Mouse (Mus musculus): ENCODE results near the gene Cmas. TPM values are rescaled to one million over a fixed set of nuclear protein-coding genes. Genes with fewer than 3 reads are reported as not detected.
A peak's percentile ranks its signal among the peaks of the same experiment; 100 is the strongest.

Gene Cmas
- polyA plus RNA-seq, 1 experiment from 2014 or later = 133 TPM

DNA sequence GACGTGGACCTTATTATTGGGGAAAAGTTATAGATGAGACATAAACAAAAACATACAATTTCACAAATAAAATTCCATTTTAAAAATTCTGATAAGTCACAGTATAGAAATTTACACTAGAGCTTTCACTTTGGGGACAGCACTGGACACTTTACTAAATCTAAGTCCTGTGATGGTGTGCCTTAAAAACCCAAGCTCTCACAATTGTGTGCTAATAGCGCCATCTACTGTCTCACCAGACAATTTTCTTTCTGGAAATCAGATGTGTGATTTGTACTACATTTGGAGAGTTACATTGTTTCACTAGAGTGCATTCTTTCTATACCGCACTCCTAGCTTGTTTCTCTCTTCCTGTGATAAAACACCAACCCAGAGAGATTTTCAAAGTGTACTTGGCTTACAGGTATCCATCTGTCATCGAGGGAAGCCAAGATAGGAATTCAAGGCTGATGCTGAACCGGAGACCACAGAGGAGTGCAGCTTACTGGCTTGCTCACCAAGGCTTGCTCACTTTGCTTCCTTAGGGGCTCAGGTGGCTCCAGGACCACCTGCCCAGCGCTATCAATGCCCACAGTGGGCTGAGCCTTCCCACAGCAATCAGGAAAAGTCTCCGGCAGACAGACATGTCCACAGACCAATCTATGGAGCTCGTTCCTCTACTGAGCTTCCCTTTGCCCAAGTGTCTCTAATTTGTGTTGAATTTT, 21.0 kb upstream of the Cmas start:
- no peak overlapping the region for H3K4me3 ChIP-seq
- no peak overlapping the region for H3K9ac ChIP-seq
- 48% methylated on average over 8 of the region's 8 CpGs for WGBS
- no peaks in the 10 kb centered on the region for H3K36me3 ChIP-seq (ENCODE audit: poor library complexity, severe bottlenecking)
- H3K27me3 ChIP-seq = no peaks in the 10 kb centered on the region
- peak; percentile 43; the same call in 1 of the 2 replicates for ATAC-seq
- no peak overlapping the region for H3K4me2 ChIP-seq
- H3K9me3 ChIP-seq (replicated peaks) = no peaks in the 10 kb centered on the region
- no peak overlapping the region for H3K27ac ChIP-seq
- H3K4me1 ChIP-seq = no peaks in the 10 kb centered on the region

DNA sequence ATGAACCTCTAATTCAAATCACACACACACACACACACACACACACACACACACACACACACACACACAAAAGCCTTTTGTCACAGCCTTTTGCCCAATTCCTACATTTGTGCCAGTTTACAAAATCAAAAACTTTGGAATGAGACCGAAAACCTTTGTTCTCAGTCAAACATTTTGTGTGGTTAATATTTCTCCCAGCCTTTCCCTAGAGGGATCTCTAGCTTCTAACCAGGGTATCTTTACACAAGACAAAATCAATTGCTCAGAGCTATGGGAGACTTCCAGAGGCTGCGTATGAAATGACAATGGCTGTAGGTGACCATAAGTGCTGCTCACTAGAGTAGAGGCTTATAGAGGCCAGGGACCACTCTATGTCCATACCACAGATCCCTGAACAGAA, 18.3 kb upstream of the Cmas start:
- Histone ChIP-seq H3K27ac (no peak overlapping the region), H3K9ac (no peak overlapping the region), H3K4me3 (no peak overlapping the region), H3K9me3 (replicated peaks) (no peaks in the 10 kb centered on the region), H3K27me3 (no peaks in the 10 kb centered on the region), H3K4me1 (no peaks in the 10 kb centered on the region), H3K36me3 (ENCODE audit: poor library complexity, severe bottlenecking) (no peaks in the 10 kb centered on the region), H3K4me2 (no peak overlapping the region)
- WGBS = 93% methylated on average over 2 of the region's 2 CpGs
- ATAC-seq = no peak

DNA sequence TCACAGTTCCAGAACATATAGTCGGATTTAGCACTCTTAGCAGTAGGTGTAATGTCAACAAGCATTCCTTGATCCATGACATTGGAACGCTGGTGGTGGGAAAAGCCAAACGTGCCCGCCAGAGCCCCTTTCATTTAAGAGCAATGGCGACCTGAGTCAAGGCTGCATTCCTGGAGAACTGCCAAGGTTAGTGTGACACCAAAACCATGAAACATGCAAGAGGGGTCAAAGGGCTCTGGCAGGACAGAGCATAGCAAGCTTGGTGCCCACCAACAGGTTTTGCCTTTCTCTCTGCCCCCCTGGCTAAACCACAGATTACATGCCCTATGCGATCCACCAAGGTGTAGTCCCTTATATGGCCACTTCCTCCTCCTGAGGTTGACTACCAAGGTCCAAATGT, 17.8 kb upstream of the Cmas start:
- Histone ChIP-seq H3K27me3 (no peaks in the 10 kb centered on the region), H3K27ac (no peak overlapping the region), H3K36me3 (ENCODE audit: poor library complexity, severe bottlenecking) (no peaks in the 10 kb centered on the region), H3K4me3 (no peak overlapping the region), H3K9me3 (replicated peaks) (no peaks in the 10 kb centered on the region), H3K9ac (no peak overlapping the region), H3K4me1 (no peaks in the 10 kb centered on the region), H3K4me2 (no peak overlapping the region)
- ATAC-seq = no peak
- WGBS = 92% methylated on average over 6 of the region's 6 CpGs

DNA sequence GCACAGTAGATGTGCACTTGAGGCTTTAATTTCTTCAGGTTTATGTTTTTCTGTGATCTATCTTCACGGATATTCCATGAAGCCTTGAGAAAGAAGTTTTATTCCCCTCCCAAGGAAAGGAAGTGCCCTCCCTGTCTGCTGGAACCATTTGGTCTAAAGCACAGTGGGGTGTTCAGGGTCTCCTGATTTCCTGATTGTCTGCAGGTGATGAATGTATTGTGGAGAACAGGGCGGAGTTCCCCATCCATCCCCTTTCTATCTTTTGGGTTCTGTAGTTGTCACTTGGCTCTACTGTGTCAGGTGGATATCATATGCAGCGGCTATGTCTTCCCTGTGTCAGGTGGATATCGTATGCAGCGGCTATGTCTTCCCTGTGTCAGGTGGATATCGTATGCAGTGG, 14.7 kb upstream of the Cmas start:
- Histone ChIP-seq H3K4me2 (no peak overlapping the region), H3K9ac (no peak overlapping the region), H3K27me3 (no peaks in the 10 kb centered on the region), H3K36me3 (ENCODE audit: poor library complexity, severe bottlenecking) (no peaks in the 10 kb centered on the region), H3K27ac (no peak overlapping the region), H3K4me1 (no peaks in the 10 kb centered on the region), H3K9me3 (replicated peaks) (no peaks in the 10 kb centered on the region), H3K4me3 (no peak overlapping the region)
- WGBS = 88% methylated on average over 6 of the region's 6 CpGs
- no peak for ATAC-seq

DNA sequence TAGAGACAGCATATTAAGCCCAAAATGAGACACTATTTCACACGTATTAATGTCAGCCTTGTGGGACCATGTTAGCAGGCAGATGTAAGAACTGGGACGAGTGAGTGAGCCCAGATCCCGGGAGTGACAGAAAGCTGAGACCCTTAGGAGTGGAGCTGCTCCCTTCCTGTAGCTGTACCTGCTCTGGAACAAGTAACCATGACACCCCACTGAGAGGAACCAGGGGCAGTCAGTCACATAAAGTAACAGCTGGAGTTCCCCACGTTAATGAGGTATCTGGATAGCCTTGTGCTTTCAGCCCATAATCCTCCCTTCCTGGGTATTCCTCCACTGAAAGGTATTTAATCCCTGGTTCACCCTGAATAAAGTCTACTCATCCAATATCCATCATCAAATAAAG, 13.3 kb upstream of the Cmas start:
- H3K36me3 ChIP-seq (ENCODE audit: poor library complexity, severe bottlenecking) = no peaks in the 10 kb centered on the region
- H3K4me3 ChIP-seq = no peak overlapping the region
- 43% methylated on average over 4 of the region's 4 CpGs for WGBS
- no peak overlapping the region for H3K9ac ChIP-seq
- H3K4me2 ChIP-seq = no peak overlapping the region
- no peaks in the 10 kb centered on the region for H3K4me1 ChIP-seq
- no peak for ATAC-seq
- H3K27me3 ChIP-seq = no peaks in the 10 kb centered on the region
- no peak overlapping the region for H3K27ac ChIP-seq
- no peaks in the 10 kb centered on the region for H3K9me3 ChIP-seq (replicated peaks)

DNA sequence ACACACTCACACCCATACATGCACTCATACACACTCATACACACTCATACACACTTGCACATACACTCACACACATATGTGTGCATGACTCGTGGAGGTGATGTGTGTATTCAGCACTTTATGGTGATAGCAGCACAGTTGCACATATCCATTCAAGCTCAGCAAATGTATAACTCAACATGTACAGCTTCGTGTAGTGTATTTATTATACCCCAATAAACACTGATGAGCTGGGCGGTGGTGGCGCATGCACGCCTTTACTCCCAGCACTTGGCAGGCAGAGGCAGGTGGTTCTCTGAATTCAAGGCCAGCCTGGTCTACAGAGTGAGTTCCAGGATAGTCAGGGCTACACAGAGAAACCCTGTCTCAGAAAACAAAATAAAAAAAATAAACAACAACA, 11.0 kb upstream of the Cmas start:
- H3K9me3 ChIP-seq (replicated peaks) = no peaks in the 10 kb centered on the region
- H3K9ac ChIP-seq = no peak overlapping the region
- H3K27me3 ChIP-seq = no peaks in the 10 kb centered on the region
- ATAC-seq = no peak
- H3K27ac ChIP-seq = no peak overlapping the region
- H3K4me3 ChIP-seq = no peak overlapping the region
- no peak overlapping the region for H3K4me2 ChIP-seq
- no peaks in the 10 kb centered on the region for H3K4me1 ChIP-seq
- H3K36me3 ChIP-seq (ENCODE audit: poor library complexity, severe bottlenecking) = no peaks in the 10 kb centered on the region
- 97% methylated on average over 5 of the region's 5 CpGs for WGBS

DNA sequence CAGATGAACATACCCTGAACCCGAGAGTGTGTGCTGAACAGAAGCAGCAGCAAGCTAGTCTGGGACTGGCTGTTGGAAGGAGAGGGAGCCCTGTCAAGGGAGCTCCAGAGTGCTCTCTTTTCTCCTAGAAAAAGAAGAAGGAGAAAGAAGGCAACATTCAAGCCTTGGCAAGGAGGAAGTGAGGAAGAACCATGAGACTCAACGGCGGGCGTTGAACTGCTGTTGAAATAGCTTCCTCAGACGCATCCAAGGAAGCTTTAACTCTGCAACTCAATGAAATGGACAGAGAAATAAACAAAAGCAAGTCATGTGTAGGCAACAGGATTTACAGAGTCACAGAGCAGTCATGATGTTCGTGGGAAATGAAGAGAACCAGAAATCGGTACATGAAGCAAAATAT, 9.7 kb upstream of the Cmas start:
- Histone ChIP-seq H3K4me1 (no peaks in the 10 kb centered on the region), H3K36me3 (ENCODE audit: poor library complexity, severe bottlenecking) (no peaks in the 10 kb centered on the region), H3K4me3 (no peak overlapping the region), H3K27me3 (no peaks in the 10 kb centered on the region), H3K4me2 (no peak overlapping the region), H3K27ac (no peak overlapping the region), H3K9me3 (replicated peaks) (no peaks in the 10 kb centered on the region), H3K9ac (no peak overlapping the region)
- WGBS = 84% methylated on average over 7 of the region's 7 CpGs
- no peak for ATAC-seq

DNA sequence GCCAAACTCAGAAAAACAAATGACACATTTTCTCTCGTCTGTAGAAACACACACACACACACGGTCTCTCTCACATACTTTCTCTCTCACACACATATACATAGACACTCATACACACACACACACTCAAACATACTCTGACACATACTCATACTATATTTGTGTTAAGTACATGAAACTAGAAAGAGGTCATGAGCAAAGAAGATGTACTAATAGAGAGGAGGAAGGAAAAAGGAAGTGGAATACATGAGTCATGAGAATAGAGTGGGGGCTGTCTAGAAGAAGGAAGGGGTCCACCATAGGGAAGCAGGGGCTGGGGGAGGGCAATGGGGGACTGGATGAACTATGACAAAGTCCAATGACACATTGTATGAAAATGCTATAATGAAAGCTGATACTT, 9.3 kb upstream of the Cmas start:
- Histone ChIP-seq H3K27me3 (no peaks in the 10 kb centered on the region), H3K9me3 (replicated peaks) (no peaks in the 10 kb centered on the region), H3K4me2 (no peak overlapping the region), H3K27ac (no peak overlapping the region), H3K4me3 (no peak overlapping the region), H3K4me1 (no peaks in the 10 kb centered on the region), H3K9ac (no peak overlapping the region), H3K36me3 (ENCODE audit: poor library complexity, severe bottlenecking) (no peaks in the 10 kb centered on the region)
- no peak for ATAC-seq
- WGBS = 83% methylated on average over 2 of the region's 2 CpGs

DNA sequence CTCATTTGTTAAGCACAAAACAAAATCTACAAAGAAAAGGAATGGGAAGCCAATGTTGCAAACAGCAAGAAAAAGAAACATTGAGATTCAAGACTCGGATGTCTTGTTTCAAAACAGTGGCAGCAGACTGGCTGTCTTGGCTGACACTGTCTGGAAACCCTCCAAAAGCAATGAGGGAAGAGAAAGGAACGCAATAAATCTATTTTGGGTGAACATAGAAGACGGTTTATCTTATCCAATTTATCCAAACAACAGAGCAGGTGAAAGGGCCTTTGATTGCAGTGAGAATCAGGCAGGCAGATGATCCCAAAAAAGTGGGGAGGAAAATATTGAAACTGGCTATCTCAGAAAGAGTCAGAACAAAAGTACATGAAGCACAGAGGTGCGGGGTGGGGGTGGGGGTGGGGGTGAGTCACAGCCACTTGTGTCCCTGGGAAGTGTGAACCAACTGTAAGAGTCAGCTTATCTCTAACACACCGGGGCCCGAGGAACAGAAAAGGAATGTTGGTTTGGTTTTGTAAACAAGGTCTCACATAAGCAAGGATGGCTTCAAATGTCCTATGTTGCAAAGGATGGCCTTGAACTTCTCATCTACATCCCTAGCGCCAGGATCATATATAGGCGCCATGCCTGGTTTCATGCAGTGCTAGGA, 8.3 kb upstream of the Cmas start:
- WGBS = 85% methylated on average over 8 of the region's 8 CpGs
- H3K9me3 ChIP-seq (replicated peaks) = no peaks in the 10 kb centered on the region
- ATAC-seq = no peak
- H3K27me3 ChIP-seq = no peaks in the 10 kb centered on the region
- H3K27ac ChIP-seq = no peak overlapping the region
- no peaks in the 10 kb centered on the region for H3K36me3 ChIP-seq (ENCODE audit: poor library complexity, severe bottlenecking)
- no peak overlapping the region for H3K9ac ChIP-seq
- no peak overlapping the region for H3K4me2 ChIP-seq
- H3K4me3 ChIP-seq = no peak overlapping the region
- H3K4me1 ChIP-seq = no peaks in the 10 kb centered on the region

DNA sequence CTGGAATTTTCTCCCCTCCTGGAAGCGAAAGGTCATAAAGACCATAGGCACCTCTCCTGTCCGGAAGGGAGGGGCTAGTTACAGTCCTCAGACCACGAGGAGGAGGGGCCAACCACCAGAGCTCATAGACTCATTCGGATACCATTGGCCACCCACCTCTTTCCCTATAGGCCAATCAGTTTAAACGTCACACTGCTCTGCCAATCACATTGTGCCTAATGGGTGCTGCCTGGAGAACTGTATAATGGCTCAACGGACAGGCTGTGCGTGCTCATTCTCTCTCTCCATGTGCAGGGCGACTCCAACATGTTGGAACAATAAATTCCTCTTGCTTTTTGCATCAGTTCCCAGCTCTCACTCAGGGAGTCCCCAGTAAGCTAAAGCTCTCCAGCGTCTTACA, 5.1 kb upstream of the Cmas start:
- ATAC-seq = peak; percentile 49; the same call in 1 of the 2 replicates
- no peaks in the 10 kb centered on the region for H3K4me1 ChIP-seq
- no peak overlapping the region for H3K4me2 ChIP-seq
- no peaks in the 10 kb centered on the region for H3K36me3 ChIP-seq (ENCODE audit: poor library complexity, severe bottlenecking)
- H3K9me3 ChIP-seq (replicated peaks) = no peaks in the 10 kb centered on the region
- peaks cover 20% of the 10 kb centered on the region for H3K27me3 ChIP-seq
- no peak overlapping the region for H3K4me3 ChIP-seq
- no peak overlapping the region for H3K9ac ChIP-seq
- H3K27ac ChIP-seq = no peak overlapping the region
- 49% methylated on average over 9 of the region's 9 CpGs for WGBS

DNA sequence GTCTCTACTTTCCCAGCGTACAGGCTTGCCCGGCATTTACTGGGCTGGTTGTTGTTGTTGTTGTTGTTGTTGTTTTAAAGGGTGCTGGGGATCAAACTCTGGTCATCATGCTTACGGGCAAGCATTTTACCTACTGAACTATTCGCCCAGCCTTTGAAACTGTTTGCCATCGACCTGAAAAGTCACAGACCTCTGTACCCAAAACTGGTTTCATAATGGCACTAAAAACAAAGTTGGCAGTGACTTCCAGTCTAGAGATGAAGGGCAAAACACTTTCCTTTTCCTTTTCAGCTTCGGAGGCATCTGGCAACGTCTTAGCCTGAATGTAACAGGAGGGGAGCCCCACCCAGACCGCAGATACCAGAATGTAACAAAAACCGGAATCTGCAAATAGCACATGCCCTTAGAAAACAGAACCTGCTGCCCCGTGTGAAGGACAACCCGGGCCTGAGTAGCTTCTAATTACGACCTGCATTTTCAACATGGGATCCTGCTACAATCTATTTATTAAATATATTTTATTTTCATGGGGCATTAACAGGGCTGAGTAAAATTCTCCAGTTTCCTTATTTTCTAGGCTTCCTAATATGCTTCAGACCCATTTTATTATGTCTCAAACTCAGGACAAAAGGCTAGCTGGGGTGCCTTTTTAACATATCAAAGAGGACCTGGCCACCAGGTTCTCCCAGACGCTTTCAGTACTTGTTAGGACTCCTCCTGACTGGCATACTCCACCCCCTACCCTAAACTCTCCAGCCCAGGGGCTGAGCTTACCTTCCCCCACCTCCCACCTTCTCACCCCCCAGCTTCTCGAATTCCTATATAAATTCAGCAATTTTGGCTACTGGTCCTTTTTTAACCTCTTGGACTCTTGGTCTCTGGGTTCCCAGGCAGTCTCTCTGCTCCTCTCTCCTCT, 3.9 kb upstream of the Cmas start:
- ATAC-seq = no peak
- WGBS = 41% methylated on average over 14 of the region's 14 CpGs
- H3K9me3 ChIP-seq (replicated peaks) = no peaks in the 10 kb centered on the region
- peaks cover 20% of the 10 kb centered on the region for H3K27me3 ChIP-seq
- H3K9ac ChIP-seq = no peak overlapping the region
- H3K4me3 ChIP-seq = no peak overlapping the region
- H3K27ac ChIP-seq = no peak overlapping the region
- H3K36me3 ChIP-seq (ENCODE audit: poor library complexity, severe bottlenecking) = no peaks in the 10 kb centered on the region
- peaks cover 6% of the 10 kb centered on the region for H3K4me1 ChIP-seq
- no peak overlapping the region for H3K4me2 ChIP-seq

DNA sequence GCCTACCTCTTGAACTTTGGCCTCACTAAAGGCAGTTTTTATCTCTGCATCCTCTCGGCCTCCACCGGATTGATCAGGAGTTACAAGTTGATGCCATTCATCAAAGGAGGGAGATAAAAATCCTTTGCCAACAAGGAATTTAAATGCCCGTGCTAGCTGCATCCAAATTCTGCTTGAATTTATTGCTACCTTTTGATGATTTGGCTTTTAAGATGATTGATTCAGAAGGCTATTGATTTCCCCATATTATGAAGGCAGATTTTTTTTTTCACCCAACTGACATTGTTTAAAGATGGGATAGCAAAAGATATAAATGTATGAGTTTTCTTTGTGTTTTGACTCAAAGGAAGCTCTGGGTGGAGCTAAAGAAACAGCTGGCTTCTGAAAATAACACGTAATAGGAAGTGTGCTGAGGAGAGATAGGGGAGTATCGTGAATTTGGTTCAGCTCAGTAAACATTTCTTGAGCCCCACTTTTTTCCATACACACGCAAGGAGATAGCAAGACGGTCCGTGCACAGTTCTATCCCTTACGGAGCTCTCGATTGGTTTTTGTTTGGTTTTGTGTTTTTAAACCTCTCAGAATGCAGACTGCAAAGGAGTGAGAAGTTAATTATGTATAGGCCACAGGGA, 964 bp downstream of the Cmas start:
- Histone ChIP-seq H3K9me3 (replicated peaks) (no peaks in the 10 kb centered on the region), H3K27ac (peak overlapping the region; percentile 80; the same call in 1 of the 2 replicates), H3K4me3 (peak overlapping the region; percentile 86), H3K4me1 (peaks cover 33% of the 10 kb centered on the region), H3K9ac (peak overlapping the region; percentile 97), H3K4me2 (peak overlapping the region; percentile 72), H3K36me3 (ENCODE audit: poor library complexity, severe bottlenecking) (peaks cover 20% of the 10 kb centered on the region), H3K27me3 (peaks cover 20% of the 10 kb centered on the region)
- 48% methylated on average over 10 of the region's 10 CpGs for WGBS
- ATAC-seq = no peak
